Mouse (Mus musculus) limb, embryonic 14.5 days (tissue): ENCODE data around the gene Anks4b. TPM values are rescaled to one million over a fixed set of nuclear protein-coding genes. Genes with fewer than 3 reads are reported as not detected.

Experiments used
- ATAC-seq: fragments of 200-750 bp; cut with Nextera tagmentation; 2 replicates; pipeline ENCODE4 v1.8.0; 2017; ENCODE audit warnings: low read depth, moderate number of reproducible peaks, moderate TSS enrichment; ENCODE audit not compliant: low FRiP score
- DNase-seq: peaks from one replicate; pipeline ENCODE4 v3.0.0-alpha.2; 2015; ENCODE audit warnings: low spot score
- H3K27ac ChIP-seq: fragments of 300-500 bp; sonication (generic); replicated peaks from 2 replicates; pipeline ENCODE4 v1.5.1; 2014; ENCODE audit warnings: low read depth, mild to moderate bottlenecking, low read length, moderate library complexity, mixed read lengths
- H3K27me3 ChIP-seq: fragments of 300-500 bp; sonication (generic); 2 replicates; pipeline ENCODE4 v1.6.1; 2014; ENCODE audit warnings: low read length, mixed read lengths; ENCODE audit not compliant: control insufficient read depth, insufficient read depth
- H3K36me3 ChIP-seq: fragments of 300-500 bp; sonication (generic); 2 replicates; pipeline ENCODE4 v1.6.1; 2014; ENCODE audit warnings: mild to moderate bottlenecking, low read length, moderate library complexity, mixed read lengths; ENCODE audit not compliant: control insufficient read depth, insufficient read depth
- H3K4me1 ChIP-seq: fragments of 300-500 bp; sonication (generic); 2 replicates; pipeline ENCODE4 v1.6.1; 2014; ENCODE audit warnings: antibody characterized with exemption, low read length, mixed read lengths; ENCODE audit not compliant: control insufficient read depth, insufficient read depth
- H3K4me2 ChIP-seq: fragments of 300-500 bp; sonication (generic); replicated peaks from 2 replicates; pipeline ENCODE4 v1.6.1; 2014; ENCODE audit warnings: low read depth, mild to moderate bottlenecking, low read length, moderate library complexity; ENCODE audit not compliant: severe bottlenecking
- H3K4me3 ChIP-seq: fragments of 300-500 bp; sonication (generic); replicated peaks from 2 replicates; pipeline ENCODE4 v1.5.1; 2014; ENCODE audit warnings: low read length
- H3K9ac ChIP-seq: fragments of 300-500 bp; sonication (generic); 2 replicates; pipeline ENCODE4 v1.6.1; 2014; ENCODE audit warnings: mild to moderate bottlenecking, low read depth, low read length, moderate library complexity; ENCODE audit not compliant: severe bottlenecking
- H3K9me3 ChIP-seq: fragments of 300-500 bp; sonication (generic); 2 replicates; pipeline ENCODE4 v1.6.1; 2016; ENCODE audit warnings: low read length; ENCODE audit not compliant: control insufficient read depth
- POLR2A ChIP-seq: fragments of 200-500 bp; IDR thresholded peaks from 2 replicates; pipeline ENCODE4 v1.8.0; 2012; ENCODE audit warnings: inconsistent platforms, mild to moderate bottlenecking, moderate library complexity, borderline replicate concordance; ENCODE audit not compliant: insufficient read depth, insufficient read length; ENCODE audit errors: extremely low read depth
- WGBS: fragments of 180-500 bp; shearing (Covaris S2); extraction: QIAGEN DNeasy Blood & Tissue Kit; methylation state at CpG from one replicate; pipeline ENCODE4 v1.1.7; 2014; 5-methylcytosine and 5-hydroxymethylcytosine counted together
- polyA plus RNA-seq, 2 experiments: library from polyadenylated mRNA; depleted of rRNA in 1 of 2; stranded (reverse) in 1 of 2; unstranded in 1 of 2; fragments of >200 nt; fragmentation: Nextera tagmentation in 1 of 2; extraction: Ambion mirVana in 1 of 2; gene quantifications; 2 replicates each; pipeline versions ENCODE4 v1.2.1 to v1.2.3; 2012 to 2014

Anks4b gene
- polyA plus RNA-seq, 2 experiments = 0.03 TPM; not detected in 1

GRCm38 (mm10) chr7:120177611-120178010 is 4.0 kb downstream of the Anks4b start:
- DNase-seq = no peak
- Histone ChIP-seq H3K36me3 (no peaks in the 10 kb centered on the region), H3K4me1 (0 out of 2 replicates have a peak, but pooled peaks cover 3% of the 10 kb centered on the region), H3K9ac (no peak overlapping the region), H3K27ac (no peak overlapping the region), H3K4me2 (no peak overlapping the region), H3K4me3 (no peak overlapping the region), H3K27me3 (no peaks in the 10 kb centered on the region), H3K9me3 (no peaks in the 10 kb centered on the region)
- ATAC-seq = no peak
- no peak for TF ChIP-seq POLR2A
- WGBS = 80% methylated on average over 3 of the region's 3 CpGs

- no peaks in the 10 kb centered on the region for H3K36me3 ChIP-seq
- no peak overlapping the region for H3K27ac ChIP-seq
- H3K27me3 ChIP-seq = no peaks in the 10 kb centered on the region
- H3K4me1 ChIP-seq = 0 out of 2 replicates have a peak, but pooled peaks cover 3% of the 10 kb centered on the region
- 5% methylated on average over 2 of the region's 2 CpGs for WGBS
- ATAC-seq = no peak
- DNase-seq = no peak
- H3K4me3 ChIP-seq = no peak overlapping the region
- no peak overlapping the region for H3K4me2 ChIP-seq
- no peak for TF ChIP-seq POLR2A
- H3K9me3 ChIP-seq = no peaks in the 10 kb centered on the region
- no peak overlapping the region for H3K9ac ChIP-seq
Observed at GRCm38 (mm10) chr7:120178935-120179334, 5.3 kb downstream of the Anks4b start.

- Histone ChIP-seq H3K9me3 (no peaks in the 10 kb centered on the region), H3K36me3 (no peaks in the 10 kb centered on the region), H3K4me1 (0 out of 2 replicates have a peak, but pooled peaks cover 3% of the 10 kb centered on the region), H3K4me2 (no peak overlapping the region), H3K4me3 (no peak overlapping the region), H3K27ac (no peak overlapping the region), H3K27me3 (no peaks in the 10 kb centered on the region), H3K9ac (no peak overlapping the region)
- whole genome bisulfite sequencing = 86% methylated on average over 5 of the region's 5 CpGs
- no peak for DNase-seq
- no peak for TF ChIP-seq POLR2A
- ATAC-seq = no peak
Observed at GRCm38 (mm10) chr7:120180547-120180946, 6.9 kb downstream of the Anks4b start.

GRCm38 (mm10) chr7:120181401-120182230 is 8.0 kb downstream of the Anks4b start:
- DNase-seq = no peak
- H3K4me2 ChIP-seq = no peak overlapping the region
- no peak overlapping the region for H3K27ac ChIP-seq
- 0 out of 2 replicates have a peak, but pooled peaks cover 3% of the 10 kb centered on the region for H3K4me1 ChIP-seq
- ATAC-seq = no peak
- H3K27me3 ChIP-seq = no peaks in the 10 kb centered on the region
- WGBS = 88% methylated on average over 4 of the region's 4 CpGs
- no peak for TF ChIP-seq POLR2A
- H3K9me3 ChIP-seq = no peaks in the 10 kb centered on the region
- no peak overlapping the region for H3K4me3 ChIP-seq
- no peak overlapping the region for H3K9ac ChIP-seq
- no peaks in the 10 kb centered on the region for H3K36me3 ChIP-seq

DNA sequence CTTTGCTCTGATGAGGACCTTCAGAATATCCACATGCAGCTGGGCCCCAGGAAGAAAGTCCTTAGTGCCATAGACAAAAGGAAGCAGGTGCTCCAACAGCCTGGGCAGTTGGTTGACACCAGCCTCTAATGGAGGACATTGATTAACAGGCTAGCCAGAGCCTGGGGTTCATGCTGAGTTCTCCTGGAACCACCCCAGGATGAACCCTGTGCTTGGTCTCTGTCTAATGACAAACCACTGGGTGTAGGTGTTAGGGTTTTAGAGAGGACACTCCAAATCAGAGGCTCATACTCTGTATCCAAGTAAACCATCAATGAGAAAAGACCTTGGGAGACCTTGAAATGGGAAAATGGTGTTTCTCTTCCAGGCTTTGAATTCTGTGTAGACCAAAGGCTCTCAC is 9.2 kb downstream of the Anks4b start:
- Histone ChIP-seq H3K9me3 (no peaks in the 10 kb centered on the region), H3K4me3 (no peak overlapping the region), H3K36me3 (no peaks in the 10 kb centered on the region), H3K27ac (no peak overlapping the region), H3K9ac (no peak overlapping the region), H3K27me3 (no peaks in the 10 kb centered on the region), H3K4me1 (0 out of 2 replicates have a peak, but pooled peaks cover 3% of the 10 kb centered on the region), H3K4me2 (no peak overlapping the region)
- ATAC-seq = no peak
- no peak for TF ChIP-seq POLR2A
- DNase-seq = no peak
